Mouse (Mus musculus): Measurements from ENCODE around the gene Ceacam16. TPM values are rescaled to one million over a fixed set of nuclear protein-coding genes. Genes with fewer than 3 reads are reported as not detected.
A peak's percentile ranks its signal among the peaks of the same experiment; 100 is the strongest.

The Ceacam16 gene
- polyA plus RNA-seq, 1 experiment from 2014 or later, result not detected

DNA sequence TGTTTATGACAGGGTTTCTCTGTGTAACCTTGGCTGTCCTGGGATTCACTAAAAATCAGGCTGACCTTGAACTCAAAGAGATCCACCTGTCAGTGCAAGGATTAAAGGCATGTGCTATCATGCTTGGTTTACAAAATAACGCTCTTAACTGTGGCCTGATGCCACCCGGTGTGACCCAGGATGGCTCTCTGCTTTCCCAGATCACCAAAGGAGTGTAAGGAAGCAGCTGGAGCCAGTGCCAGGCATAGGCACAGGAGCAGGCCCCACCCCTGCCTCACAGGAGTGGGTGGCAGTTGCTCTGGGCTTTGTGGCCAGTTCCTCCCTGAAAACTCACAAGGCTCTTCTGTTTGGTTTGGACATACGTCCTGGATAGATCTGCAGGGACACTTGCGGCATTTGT is 20.7 kb downstream of the Ceacam16 start:
- H3K4me1 ChIP-seq (ENCODE audit: control insufficient read depth, insufficient read depth, low read length), result no peaks in the 10 kb centered on the region
- DNase-seq (ENCODE audit: low spot score) (no peak), ATAC-seq (ENCODE audit: insufficient number of reproducible peaks, low FRiP score, low TSS enrichment, low read depth) (no peak)
- no peaks in the 10 kb centered on the region for H3K9me3 ChIP-seq (ENCODE audit: control insufficient read depth, low read length)
- H3K27ac ChIP-seq (replicated peaks; ENCODE audit: low read depth, low read length), result no peak overlapping the region
- H3K4me3 ChIP-seq (ENCODE audit: low read depth, low read length), result no peak overlapping the region
- H3K36me3 ChIP-seq (ENCODE audit: control insufficient read depth, insufficient read depth, low read length), result no peaks in the 10 kb centered on the region
- H3K9ac ChIP-seq (ENCODE audit: low read length), result no peak overlapping the region
- no peak overlapping the region for H3K4me2 ChIP-seq (ENCODE audit: low read depth, severe bottlenecking)
- H3K27me3 ChIP-seq (ENCODE audit: control insufficient read depth, insufficient read depth, low read length), result peaks cover 6% of the 10 kb centered on the region
- 78% methylated on average over 4 of the region's 4 CpGs for WGBS

GRCm38 (mm10) chr7:19836843-19837242 is 24.3 kb downstream of the Ceacam16 start:
- no peak overlapping the region for H3K4me3 ChIP-seq (ENCODE audit: low read depth, low read length)
- H3K36me3 ChIP-seq (ENCODE audit: control insufficient read depth, insufficient read depth, low read length), result no peaks in the 10 kb centered on the region
- H3K9ac ChIP-seq (ENCODE audit: low read length), result no peak overlapping the region
- no peak for DNase-seq (ENCODE audit: low spot score)
- H3K27me3 ChIP-seq (ENCODE audit: control insufficient read depth, insufficient read depth, low read length), result no peaks in the 10 kb centered on the region; the same call in 1 of the 2 replicates
- WGBS, result 72% methylated on average over 3 of the region's 3 CpGs
- no peak overlapping the region for H3K4me2 ChIP-seq (ENCODE audit: low read depth, severe bottlenecking)
- no peaks in the 10 kb centered on the region for H3K9me3 ChIP-seq (ENCODE audit: control insufficient read depth, low read length)
- ATAC-seq (ENCODE audit: insufficient number of reproducible peaks, low FRiP score, low TSS enrichment, low read depth), result no peak
- no peak overlapping the region for H3K27ac ChIP-seq (replicated peaks; ENCODE audit: low read depth, low read length)
- no peaks in the 10 kb centered on the region for H3K4me1 ChIP-seq (ENCODE audit: control insufficient read depth, insufficient read depth, low read length)

GRCm38 (mm10) chr7:19834055-19834454 is 27.0 kb downstream of the Ceacam16 start:
- H3K4me2 ChIP-seq (ENCODE audit: low read depth, severe bottlenecking), result no peak overlapping the region
- WGBS, result 73% methylated on average over 3 of the region's 3 CpGs
- DNase-seq (ENCODE audit: low spot score) (no peak), ATAC-seq (ENCODE audit: insufficient number of reproducible peaks, low FRiP score, low TSS enrichment, low read depth) (no peak)
- no peaks in the 10 kb centered on the region for H3K4me1 ChIP-seq (ENCODE audit: control insufficient read depth, insufficient read depth, low read length)
- no peaks in the 10 kb centered on the region; the same call in 1 of the 2 replicates for H3K9me3 ChIP-seq (ENCODE audit: control insufficient read depth, low read length)
- no peaks in the 10 kb centered on the region for H3K36me3 ChIP-seq (ENCODE audit: control insufficient read depth, insufficient read depth, low read length)
- H3K27ac ChIP-seq (replicated peaks; ENCODE audit: low read depth, low read length), result no peak overlapping the region
- H3K27me3 ChIP-seq (ENCODE audit: control insufficient read depth, insufficient read depth, low read length), result no peaks in the 10 kb centered on the region
- no peak overlapping the region for H3K9ac ChIP-seq (ENCODE audit: low read length)
- H3K4me3 ChIP-seq (ENCODE audit: low read depth, low read length), result no peak overlapping the region

DNA sequence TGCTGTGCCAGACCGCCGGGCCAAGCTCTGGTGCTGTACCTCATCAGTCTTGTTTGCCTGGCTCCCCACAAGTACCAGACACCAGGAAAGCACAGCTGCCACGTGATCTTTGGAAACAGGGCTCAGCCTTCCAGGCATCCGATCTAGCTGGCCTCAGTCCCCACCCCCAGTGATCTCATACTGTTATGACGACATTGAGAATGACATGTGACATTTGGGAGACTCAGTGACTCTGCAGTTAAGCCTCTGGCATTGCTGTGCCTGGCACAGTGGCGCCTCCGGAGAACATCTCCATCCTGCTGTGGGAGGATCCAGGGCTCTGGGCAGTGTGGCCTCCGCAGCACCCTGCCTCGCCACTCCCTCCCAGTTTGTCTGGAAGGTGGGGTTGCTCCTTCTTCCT is 29.3 kb downstream of the Ceacam16 start:
- ATAC-seq (ENCODE audit: insufficient number of reproducible peaks, low FRiP score, low TSS enrichment, low read depth), result no peak

DNA sequence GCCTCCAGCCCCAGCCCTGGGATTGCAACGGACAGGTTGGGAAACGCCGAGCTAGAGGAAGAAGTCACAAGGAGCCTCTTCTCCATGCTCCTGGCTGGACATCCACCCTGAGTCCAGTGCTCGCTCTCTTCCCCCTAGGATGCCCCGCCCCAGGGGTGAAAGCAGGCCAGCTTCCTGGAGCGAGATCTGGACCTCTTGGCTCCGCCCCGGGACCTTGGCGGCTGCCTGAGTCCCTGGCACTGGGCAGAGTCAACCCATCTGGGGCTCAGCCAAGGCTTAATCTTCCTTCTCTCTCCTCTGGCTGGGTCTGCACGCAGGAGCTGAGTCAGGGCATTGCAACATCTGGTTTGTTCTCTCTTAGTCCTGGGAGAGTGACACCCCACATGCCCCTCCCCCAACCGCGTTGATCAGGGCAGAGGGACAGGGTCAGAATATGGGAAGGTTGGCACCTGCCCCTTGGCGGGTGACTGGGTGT is 30.4 kb downstream of the Ceacam16 start:
- H3K4me1 ChIP-seq (ENCODE audit: control insufficient read depth, insufficient read depth, low read length), result no peaks in the 10 kb centered on the region
- no peaks in the 10 kb centered on the region for H3K36me3 ChIP-seq (ENCODE audit: control insufficient read depth, insufficient read depth, low read length)
- ATAC-seq (ENCODE audit: insufficient number of reproducible peaks, low FRiP score, low TSS enrichment, low read depth), result no peak
- no peak overlapping the region for H3K4me3 ChIP-seq (ENCODE audit: low read depth, low read length)
- H3K9me3 ChIP-seq (ENCODE audit: control insufficient read depth, low read length), result no peaks in the 10 kb centered on the region; the same call in 1 of the 2 replicates
- no peak overlapping the region for H3K4me2 ChIP-seq (ENCODE audit: low read depth, severe bottlenecking)
- no peak overlapping the region for H3K27ac ChIP-seq (replicated peaks; ENCODE audit: low read depth, low read length)
- no peak overlapping the region for H3K9ac ChIP-seq (ENCODE audit: low read length)
- no peak for DNase-seq (ENCODE audit: low spot score)
- no peaks in the 10 kb centered on the region for H3K27me3 ChIP-seq (ENCODE audit: control insufficient read depth, insufficient read depth, low read length)
- 37% methylated on average over 13 of the region's 13 CpGs for WGBS

More for the DNA sequence above, 29.3 kb downstream of the Ceacam16 start:
- Histone ChIP-seq H3K9ac (ENCODE audit: low read length) (no peak overlapping the region), H3K4me3 (ENCODE audit: low read depth, low read length) (no peak overlapping the region), H3K4me1 (ENCODE audit: control insufficient read depth, insufficient read depth, low read length) (no peaks in the 10 kb centered on the region), H3K4me2 (ENCODE audit: low read depth, severe bottlenecking) (no peak overlapping the region), H3K27ac (replicated peaks; ENCODE audit: low read depth, low read length) (no peak overlapping the region), H3K36me3 (ENCODE audit: control insufficient read depth, insufficient read depth, low read length) (no peaks in the 10 kb centered on the region), H3K27me3 (ENCODE audit: control insufficient read depth, insufficient read depth, low read length) (no peaks in the 10 kb centered on the region), H3K9me3 (ENCODE audit: control insufficient read depth, low read length) (no peaks in the 10 kb centered on the region; the same call in 1 of the 2 replicates)
- 56% methylated on average over 9 of the region's 9 CpGs for WGBS
- DNase-seq (ENCODE audit: low spot score), result no peak

- no peaks in the 10 kb centered on the region for H3K4me1 ChIP-seq (ENCODE audit: control insufficient read depth, insufficient read depth, low read length)
- H3K4me3 ChIP-seq (ENCODE audit: low read depth, low read length), result no peak overlapping the region
- H3K4me2 ChIP-seq (ENCODE audit: low read depth, severe bottlenecking), result no peak overlapping the region
- H3K9ac ChIP-seq (ENCODE audit: low read length), result no peak overlapping the region
- WGBS, result 83% methylated on average over 3 of the region's 3 CpGs
- H3K27ac ChIP-seq (replicated peaks; ENCODE audit: low read depth, low read length), result no peak overlapping the region
- no peaks in the 10 kb centered on the region for H3K36me3 ChIP-seq (ENCODE audit: control insufficient read depth, insufficient read depth, low read length)
- H3K9me3 ChIP-seq (ENCODE audit: control insufficient read depth, low read length), result no peaks in the 10 kb centered on the region; the same call in 1 of the 2 replicates
- ATAC-seq (ENCODE audit: insufficient number of reproducible peaks, low FRiP score, low TSS enrichment, low read depth) (no peak), DNase-seq (ENCODE audit: low spot score) (no peak)
- no peaks in the 10 kb centered on the region for H3K27me3 ChIP-seq (ENCODE audit: control insufficient read depth, insufficient read depth, low read length)
Measured at GRCm38 (mm10) chr7:19829694-19830093, 31.4 kb downstream of the Ceacam16 start.

- H3K36me3 ChIP-seq (ENCODE audit: control insufficient read depth, insufficient read depth, low read length), result no peaks in the 10 kb centered on the region
- WGBS, result 41% methylated on average over 6 of the region's 6 CpGs
- ATAC-seq (ENCODE audit: insufficient number of reproducible peaks, low FRiP score, low TSS enrichment, low read depth) (no peak), DNase-seq (ENCODE audit: low spot score) (no peak)
- no peak overlapping the region for H3K9ac ChIP-seq (ENCODE audit: low read length)
- H3K4me2 ChIP-seq (ENCODE audit: low read depth, severe bottlenecking), result no peak overlapping the region
- H3K27me3 ChIP-seq (ENCODE audit: control insufficient read depth, insufficient read depth, low read length), result peaks cover 15% of the 10 kb centered on the region
- no peak overlapping the region for H3K27ac ChIP-seq (replicated peaks; ENCODE audit: low read depth, low read length)
- no peak overlapping the region for H3K4me3 ChIP-seq (ENCODE audit: low read depth, low read length)
- peaks cover 13% of the 10 kb centered on the region; the same call in 1 of the 2 replicates for H3K4me1 ChIP-seq (ENCODE audit: control insufficient read depth, insufficient read depth, low read length)
- H3K9me3 ChIP-seq (ENCODE audit: control insufficient read depth, low read length), result no peaks in the 10 kb centered on the region; the same call in 1 of the 2 replicates
Measured at GRCm38 (mm10) chr7:19826756-19827155, 34.3 kb downstream of the Ceacam16 start.

- no peak overlapping the region for H3K27ac ChIP-seq (replicated peaks; ENCODE audit: low read depth, low read length)
- peaks cover 25% of the 10 kb centered on the region for H3K27me3 ChIP-seq (ENCODE audit: control insufficient read depth, insufficient read depth, low read length)
- H3K4me2 ChIP-seq (ENCODE audit: low read depth, severe bottlenecking), result peak overlapping the region; percentile 20; the same call in 1 of the 2 replicates
- WGBS, result 22% methylated on average over 26 of the region's 26 CpGs
- no peak overlapping the region for H3K4me3 ChIP-seq (ENCODE audit: low read depth, low read length)
- no peaks in the 10 kb centered on the region for H3K36me3 ChIP-seq (ENCODE audit: control insufficient read depth, insufficient read depth, low read length)
- H3K9me3 ChIP-seq (ENCODE audit: control insufficient read depth, low read length), result no peaks in the 10 kb centered on the region; the same call in 1 of the 2 replicates
- peak overlapping the region; percentile 5; the same call in 1 of the 2 replicates for H3K9ac ChIP-seq (ENCODE audit: low read length)
- DNase-seq (ENCODE audit: low spot score), result peak; percentile 77
- H3K4me1 ChIP-seq (ENCODE audit: control insufficient read depth, insufficient read depth, low read length), result peaks cover 13% of the 10 kb centered on the region; the same call in 1 of the 2 replicates
- peak; percentile 84; the same call in 1 of the 2 replicates for ATAC-seq (ENCODE audit: insufficient number of reproducible peaks, low FRiP score, low TSS enrichment, low read depth)
Measured at GRCm38 (mm10) chr7:19824182-19824973, 36.7 kb downstream of the Ceacam16 start.

Data from limb, embryonic 11.5 days (tissue).